Mouse (Mus musculus): ENCODE measurements around the gene Thpo.

- TF ChIP-seq CTCF (IDR thresholded peaks at IDR 0.05; ENCODE audit: low read depth) (no peak), EP300 (IDR thresholded peaks at IDR 0.05; ENCODE audit: low read depth) (no peak)
Observed at GRCm38 (mm10) chr16:20691617-20692016, 42.7 kb downstream of the Thpo start.

Data from liver, embryonic 14.5 days (tissue).